Mouse (Mus musculus) neural tube, embryonic 11.5 days (tissue): ENCODE measurements at regions not wholly inside any gene's neighbourhood (a gene's known extent, or its start where the extent isn't known, plus 50 kb on each side); places are given as distances from the start of the nearest gene placed in this dataset.
"Not testable (repeated sequence)": the region's sequence is repeated elsewhere in the genome, so short reads cannot be mapped to it uniquely, and the experiment has no call there.

Experiments used
- ATAC-seq: fragments of 200-750 bp; cut with Nextera tagmentation; 2 replicates; pipeline ENCODE4 v1.8.0; 2017; ENCODE audit warnings: moderate number of reproducible peaks, mild to moderate bottlenecking, moderate TSS enrichment, moderate library complexity; ENCODE audit not compliant: insufficient read depth, low FRiP score, low TSS enrichment
- DNase-seq: peaks from one replicate; pipeline ENCODE4 v3.0.0-alpha.2; 2015; ENCODE audit warnings: low spot score
- H3K27ac ChIP-seq: fragments of 300-500 bp; sonication (generic); 2 replicates; pipeline ENCODE4 v1.5.1; 2014; ENCODE audit warnings: low read depth, mild to moderate bottlenecking, low read length
- H3K27me3 ChIP-seq: fragments of 300-500 bp; sonication (generic); 2 replicates; pipeline ENCODE4 v1.6.1; 2014; ENCODE audit warnings: mild to moderate bottlenecking, low read length, mixed read lengths; ENCODE audit not compliant: control insufficient read depth, insufficient read depth
- H3K36me3 ChIP-seq: fragments of 300-500 bp; sonication (generic); 2 replicates; pipeline ENCODE4 v1.6.1; 2014; ENCODE audit warnings: mild to moderate bottlenecking, low read length, moderate library complexity, mixed read lengths; ENCODE audit not compliant: control insufficient read depth, insufficient read depth
- H3K4me1 ChIP-seq: fragments of 300-500 bp; sonication (generic); 2 replicates; pipeline ENCODE4 v1.6.1; 2014; ENCODE audit warnings: low read length, mixed read lengths; ENCODE audit not compliant: control insufficient read depth, insufficient read depth
- H3K4me2 ChIP-seq: fragments of 300-500 bp; sonication (generic); 2 replicates; pipeline ENCODE4 v1.6.1; 2014; ENCODE audit warnings: low read depth, mild to moderate bottlenecking, moderate library complexity
- H3K4me3 ChIP-seq: fragments of 300-500 bp; sonication (generic); 2 replicates; pipeline ENCODE4 v1.5.1; 2014; ENCODE audit warnings: low read depth, low read length
- H3K9ac ChIP-seq: fragments of 300-500 bp; sonication (generic); 2 replicates; pipeline ENCODE4 v1.6.1; 2014; ENCODE audit warnings: mild to moderate bottlenecking, low read length
- H3K9me3 ChIP-seq: fragments of 300-500 bp; sonication (generic); 2 replicates; pipeline ENCODE4 v1.6.1; 2016; ENCODE audit warnings: low read length; ENCODE audit not compliant: control insufficient read depth
- WGBS: fragments of 180-500 bp; shearing (Covaris S2); extraction: QIAGEN DNeasy Blood & Tissue Kit; methylation state at CpG from one replicate; pipeline ENCODE4 v1.1.7; 2014; 5-methylcytosine and 5-hydroxymethylcytosine counted together

DNA sequence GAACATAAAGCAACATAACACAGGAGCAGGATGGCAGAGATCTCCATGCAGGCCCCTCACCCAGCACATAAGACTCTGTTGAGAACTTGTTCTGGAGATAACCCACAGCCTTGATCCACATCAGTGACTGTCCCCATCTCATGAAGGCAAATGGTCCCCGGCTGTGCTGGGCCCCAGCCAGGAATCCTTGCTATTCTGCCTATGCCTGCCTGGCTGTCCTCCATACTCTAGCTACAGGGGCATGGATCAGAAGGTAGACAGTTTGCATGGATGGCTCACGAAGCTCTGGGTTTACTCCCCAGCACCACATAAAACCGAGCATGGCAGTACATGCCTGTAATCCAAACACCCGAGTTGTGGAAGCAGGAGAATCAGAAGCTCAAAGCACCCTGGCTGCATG is 61.2 kb downstream of the Rhob start:
- Histone ChIP-seq H3K27ac (no peak overlapping the region), H3K9me3 (no peaks in the 10 kb centered on the region), H3K27me3 (no peaks in the 10 kb centered on the region), H3K36me3 (no peaks in the 10 kb centered on the region), H3K4me2 (no peak overlapping the region), H3K4me3 (no peak overlapping the region), H3K9ac (no peak overlapping the region), H3K4me1 (no peaks in the 10 kb centered on the region; the same call in 1 of the 2 replicates)
- ATAC-seq (no peak), DNase-seq (no peak)
- WGBS = 86% methylated on average over 4 of the region's 4 CpGs

DNA sequence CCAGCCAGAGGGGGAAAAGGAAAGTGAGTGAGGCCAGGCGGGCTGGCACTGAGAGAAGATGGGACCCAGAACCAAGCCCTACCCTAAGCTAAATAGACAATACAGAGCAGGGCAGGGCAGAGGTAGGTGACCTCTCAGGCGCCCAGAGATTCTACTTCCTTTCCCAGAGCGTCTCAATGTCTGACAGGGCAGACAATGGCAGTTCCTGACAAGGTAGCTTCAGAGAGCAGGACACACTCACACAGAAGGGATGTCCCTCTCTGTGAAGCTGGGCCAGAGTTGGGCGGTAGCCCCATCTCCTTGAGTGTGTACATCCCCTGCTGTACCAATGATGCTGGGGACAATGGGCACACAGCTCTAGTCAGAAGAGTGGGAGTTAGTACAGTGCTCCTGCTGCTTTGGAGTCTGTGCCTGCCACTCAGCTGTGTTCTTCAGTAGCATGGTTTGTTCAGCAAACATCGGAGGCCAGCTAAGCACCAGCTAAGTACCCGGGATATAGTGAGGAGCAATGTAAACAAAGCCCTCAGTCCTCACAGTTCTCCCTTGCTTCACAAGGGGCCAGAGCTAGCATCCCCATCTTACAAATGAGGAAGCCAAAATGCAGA is 62.7 kb downstream of the Rhob start:
- no peak overlapping the region for H3K4me2 ChIP-seq
- no peaks in the 10 kb centered on the region for H3K27me3 ChIP-seq
- H3K9ac ChIP-seq = no peak overlapping the region
- ATAC-seq (no peak), DNase-seq (no peak)
- H3K4me3 ChIP-seq = no peak overlapping the region
- peaks cover 7% of the 10 kb centered on the region for H3K4me1 ChIP-seq
- H3K36me3 ChIP-seq = no peaks in the 10 kb centered on the region
- WGBS = 71% methylated on average over 6 of the region's 6 CpGs
- H3K27ac ChIP-seq = no peak overlapping the region
- H3K9me3 ChIP-seq = no peaks in the 10 kb centered on the region

DNA sequence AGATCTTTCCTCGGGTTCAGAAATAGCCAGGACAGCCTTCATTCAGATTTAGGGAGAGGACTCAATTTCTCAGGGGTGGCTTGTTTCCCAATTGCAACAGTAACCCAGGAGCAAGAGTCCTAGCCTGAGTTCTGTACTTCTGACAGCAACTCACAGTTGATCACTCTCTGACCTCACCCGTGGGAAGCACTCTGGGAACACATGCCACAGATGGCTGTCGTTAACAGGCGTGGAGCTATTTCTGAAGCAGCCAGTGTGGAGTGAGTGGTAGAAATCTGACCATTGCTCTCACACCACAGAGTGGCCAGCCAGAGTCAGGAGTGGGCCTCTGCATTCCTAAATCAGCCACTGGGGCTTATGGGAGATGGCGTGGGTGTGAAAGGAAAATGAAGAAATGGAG is 63.3 kb downstream of the Rhob start:
- Histone ChIP-seq H3K9me3 (no peaks in the 10 kb centered on the region), H3K4me3 (no peak overlapping the region), H3K36me3 (no peaks in the 10 kb centered on the region), H3K27ac (no peak overlapping the region), H3K4me2 (no peak overlapping the region), H3K9ac (no peak overlapping the region), H3K4me1 (peaks cover 8% of the 10 kb centered on the region), H3K27me3 (no peaks in the 10 kb centered on the region)
- no peak for ATAC-seq
- no peak for DNase-seq
- WGBS = 63% methylated on average over 5 of the region's 5 CpGs

GRCm38 (mm10) chr12:8435651-8436348 is 64.0 kb downstream of the Rhob start:
- 76% methylated on average over 3 of the region's 3 CpGs for WGBS
- ATAC-seq = not testable (repeated sequence)

DNA sequence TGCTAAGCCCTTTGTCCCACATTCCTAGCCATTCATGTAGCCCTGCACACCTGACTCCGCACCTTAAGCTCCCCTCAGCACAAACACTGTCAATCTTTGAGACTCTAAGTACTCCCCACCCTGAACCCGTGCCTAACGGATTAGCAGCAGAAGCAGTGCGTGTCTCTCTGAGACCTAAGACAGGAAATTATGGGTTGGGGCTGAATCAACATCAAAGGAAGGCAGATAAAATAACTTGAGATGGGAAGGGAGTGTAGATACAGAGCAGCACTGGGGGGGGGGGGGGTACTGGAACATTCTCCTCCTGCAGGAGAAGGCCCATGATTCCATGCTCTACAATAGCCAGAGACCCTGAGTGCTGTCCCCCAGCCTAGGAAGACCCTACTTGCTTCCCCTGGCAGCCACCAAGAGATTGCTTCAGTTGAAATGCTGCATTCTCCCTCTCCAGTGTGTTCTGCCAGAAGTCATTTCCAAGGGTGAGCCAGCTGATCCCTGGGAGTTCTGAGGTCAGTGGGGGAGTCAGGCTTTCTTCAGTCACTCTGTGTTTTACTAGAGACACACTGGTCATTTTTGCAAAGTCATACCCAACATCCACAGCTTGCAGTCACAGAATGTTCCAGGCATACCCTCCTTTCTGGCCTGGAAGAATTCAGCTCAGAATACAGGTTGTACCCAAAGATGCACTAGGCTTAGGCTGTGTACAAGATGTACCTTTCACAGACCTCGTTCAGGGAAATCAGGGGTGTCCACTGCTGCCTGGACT is 71.4 kb downstream of the Rhob start:
- no peak overlapping the region for H3K9ac ChIP-seq
- DNase-seq (no peak), ATAC-seq (no peak)
- no peaks in the 10 kb centered on the region for H3K9me3 ChIP-seq
- H3K4me3 ChIP-seq = no peak overlapping the region
- WGBS = 79% methylated on average over 5 of the region's 5 CpGs
- H3K27me3 ChIP-seq = no peaks in the 10 kb centered on the region
- H3K4me1 ChIP-seq = peaks cover 8% of the 10 kb centered on the region
- no peak overlapping the region for H3K4me2 ChIP-seq
- no peaks in the 10 kb centered on the region for H3K36me3 ChIP-seq
- no peak overlapping the region for H3K27ac ChIP-seq

More at GRCm38 (mm10) chr12:8435651-8436348, 64.0 kb downstream of the Rhob start:
- not testable (repeated sequence) for H3K4me1 ChIP-seq, H3K4me2 ChIP-seq, H3K9me3 ChIP-seq, H3K36me3 ChIP-seq, H3K4me3 ChIP-seq, H3K27me3 ChIP-seq, H3K27ac ChIP-seq, DNase-seq, H3K9ac ChIP-seq

DNA sequence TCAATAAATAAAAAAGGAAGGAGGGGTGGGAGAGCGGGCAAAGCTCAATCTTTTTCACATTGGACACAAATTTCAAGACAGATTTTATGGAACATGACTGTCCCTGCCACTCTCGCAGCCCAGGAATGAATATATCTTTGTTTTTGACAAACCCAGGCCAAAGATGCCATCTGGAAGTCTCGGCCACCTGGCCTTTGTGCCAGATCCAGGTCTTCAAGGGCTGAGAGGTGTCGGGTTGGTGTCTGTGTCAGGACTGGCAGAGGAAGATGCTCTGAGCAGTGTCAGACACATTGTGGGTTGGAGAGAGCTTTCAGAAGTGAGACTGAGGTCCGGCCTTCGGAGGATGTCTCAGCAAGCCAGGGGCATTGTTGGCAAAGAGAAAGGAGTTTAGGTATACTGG is 75.3 kb downstream of the Rhob start:
- H3K27ac ChIP-seq = no peak overlapping the region
- no peak for ATAC-seq
- H3K36me3 ChIP-seq = no peaks in the 10 kb centered on the region
- H3K4me1 ChIP-seq = no peaks in the 10 kb centered on the region
- no peak overlapping the region for H3K4me3 ChIP-seq
- no peak for DNase-seq
- H3K27me3 ChIP-seq = no peaks in the 10 kb centered on the region
- H3K9ac ChIP-seq = no peak overlapping the region
- H3K9me3 ChIP-seq = no peaks in the 10 kb centered on the region
- 93% methylated on average over 6 of the region's 6 CpGs for WGBS
- no peak overlapping the region for H3K4me2 ChIP-seq

GRCm38 (mm10) chr12:8422676-8423075 is 77.1 kb downstream of the Rhob start:
- 68% methylated on average over 5 of the region's 5 CpGs for WGBS
- H3K4me1 ChIP-seq = no peaks in the 10 kb centered on the region
- H3K27ac ChIP-seq = no peak overlapping the region
- H3K36me3 ChIP-seq = no peaks in the 10 kb centered on the region
- H3K9me3 ChIP-seq = no peaks in the 10 kb centered on the region
- no peak overlapping the region for H3K9ac ChIP-seq
- no peaks in the 10 kb centered on the region for H3K27me3 ChIP-seq
- ATAC-seq (no peak), DNase-seq (no peak)
- H3K4me2 ChIP-seq = no peak overlapping the region
- H3K4me3 ChIP-seq = no peak overlapping the region

DNA sequence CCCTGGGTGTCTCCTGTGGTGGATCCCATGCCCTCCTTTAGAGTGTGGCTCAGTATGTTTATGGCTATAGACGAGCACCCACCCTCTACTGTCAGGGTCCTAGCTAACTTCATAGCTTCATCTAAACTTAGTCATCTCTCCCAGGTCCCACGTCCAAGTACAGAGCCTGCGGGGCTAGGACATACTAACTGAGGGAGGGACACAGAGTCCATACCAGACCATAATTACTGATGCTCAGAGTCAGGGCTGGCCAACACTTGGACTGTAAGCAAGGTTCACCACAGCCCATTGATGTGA is 78.6 kb downstream of the Rhob start:
- WGBS = 89% methylated on average over 3 of the region's 3 CpGs
- Histone ChIP-seq H3K36me3 (no peaks in the 10 kb centered on the region), H3K4me3 (no peak overlapping the region), H3K27me3 (no peaks in the 10 kb centered on the region), H3K9ac (no peak overlapping the region), H3K4me1 (no peaks in the 10 kb centered on the region), H3K9me3 (no peaks in the 10 kb centered on the region), H3K4me2 (no peak overlapping the region), H3K27ac (no peak overlapping the region)
- DNase-seq = no peak
- ATAC-seq = no peak
